ENCODE assay signal across 23 mouse cellular contexts in genomic region chr2:22294447-22294738, GRCm38 (mm10).
DNase-seq lines count a peak whose midpoint lies in the region; ATAC-seq and TF ChIP-seq lines count a peak whose summit lies in the region.
"Had no signal": no experiment of that assay in that cellular context is flagged by ENCODE, and none has a peak within 500 bp of the region (broad histone marks: within the 10 kb centered on the region; RNA-seq: fewer than 3 reads in every experiment).

No protein-coding gene starts in this region.

- H3K4me1 ChIP-seq in midbrain, embryonic 13.5 days (replicated peaks) = peaks cover 8% of the 10 kb centered on the region; the same call in 1 of the 2 replicates
- H3K4me1 ChIP-seq in midbrain, embryonic 10.5 days = no peaks in the 10 kb centered on the region
- H3K4me1 ChIP-seq in forebrain, embryonic 14.5 days (ENCODE audit: control insufficient read depth, insufficient read depth, low read length) = peaks cover 9% of the 10 kb centered on the region
- H3K4me1 ChIP-seq in hindbrain, postnatal 0 days (ENCODE audit: insufficient read depth, low read length) = peaks cover 6% of the 10 kb centered on the region; the same call in 1 of the 2 replicates
- H3K4me1 ChIP-seq: embryonic facial prominence, embryonic 12.5 days; megakaryocyte, embryonic 14.5 days had no signal

- DNase-seq in midbrain, embryonic 10.5 days (ENCODE audit: low spot score) = no peak
- DNase-seq in forebrain, embryonic 14.5 days (ENCODE audit: low spot score) = no peak
- no peak for DNase-seq in hindbrain, postnatal 0 days (ENCODE audit: low spot score)
- DNase-seq in heart, postnatal 14 days = no peak
- no peak for DNase-seq in cerebellum, postnatal 36 days
- DNase-seq in cerebellum, adult 9-11 months = no peak
- DNase-seq: adrenal gland, postnatal 14 days; B cell, adult 2 months; cerebellum, adult 11-12 months; cerebellum, postnatal 25 days; gastrocnemius, postnatal 14 days; heart, adult 2 months; heart, postnatal 4 days; kidney, postnatal 36 days; lung, adult 18-20 months; lung, postnatal 14 days; right cerebral cortex, adult 18-20 months had no signal

- H3K4me2 ChIP-seq in midbrain, embryonic 13.5 days (replicated peaks) = no peak overlapping the region
- peak overlapping the region; percentile 14; the same call in 1 of the 2 replicates for H3K4me2 ChIP-seq in forebrain, embryonic 14.5 days (ENCODE audit: low read length)
- H3K4me2 ChIP-seq in hindbrain, postnatal 0 days (ENCODE audit: low read depth, low read length) = no peak overlapping the region
- H3K4me2 ChIP-seq: embryonic facial prominence, embryonic 12.5 days; liver, embryonic 11.5 days had no signal

- peak overlapping the region; percentile 72; the same call in 1 of the 2 replicates for H3K27ac ChIP-seq in midbrain, embryonic 13.5 days
- H3K27ac ChIP-seq in midbrain, embryonic 10.5 days (replicated peaks) = no peak overlapping the region
- H3K27ac ChIP-seq in forebrain, embryonic 14.5 days (ENCODE audit: low read depth, low read length) = peak overlapping the region; percentile 79
- H3K27ac ChIP-seq in hindbrain, postnatal 0 days = 0 out of 2 replicates have a peak overlapping the region, but pooled peaks have one; percentile 68
- H3K27ac ChIP-seq: embryonic facial prominence, embryonic 12.5 days; heart, adult 2 months had no signal

- 11% methylated on average over 2 of the region's 2 CpGs for WGBS in midbrain, embryonic 13.5 days
- WGBS in midbrain, embryonic 10.5 days = 31% methylated on average over 2 of the region's 2 CpGs
- WGBS in forebrain, embryonic 14.5 days = 3% methylated on average over 2 of the region's 2 CpGs
- 6% methylated on average over 2 of the region's 2 CpGs for WGBS in hindbrain, postnatal 0 days

- H3K9ac ChIP-seq in midbrain, embryonic 13.5 days (replicated peaks) = no peak overlapping the region
- H3K9ac ChIP-seq in forebrain, embryonic 14.5 days (ENCODE audit: low read length) = no peak overlapping the region
- no peak overlapping the region for H3K9ac ChIP-seq in hindbrain, postnatal 0 days (replicated peaks; ENCODE audit: low read length)
- H3K9ac ChIP-seq: embryonic facial prominence, embryonic 12.5 days had no signal

- ATAC-seq in midbrain, embryonic 13.5 days = no peak
- peak; percentile 1; the same call in 1 of the 2 replicates for ATAC-seq in forebrain, embryonic 14.5 days
- no peak for ATAC-seq in hindbrain, postnatal 0 days
- ATAC-seq: intestine, embryonic 16.5 days had no signal

- H3K9me3 ChIP-seq in midbrain, embryonic 13.5 days = no peaks in the 10 kb centered on the region
- no peaks in the 10 kb centered on the region for H3K9me3 ChIP-seq in midbrain, embryonic 10.5 days (replicated peaks)
- no peaks in the 10 kb centered on the region for H3K9me3 ChIP-seq in forebrain, embryonic 14.5 days (replicated peaks; ENCODE audit: control insufficient read depth, low read length)
- H3K9me3 ChIP-seq in hindbrain, postnatal 0 days (ENCODE audit: low read length) = no peaks in the 10 kb centered on the region
- H3K9me3 ChIP-seq: embryonic facial prominence, embryonic 12.5 days; megakaryocyte, embryonic 14.5 days had no signal

- TF ChIP-seq CTCF in hindbrain, postnatal 0 days (IDR thresholded peaks at IDR 0.05; ENCODE audit: low read depth) = no peak

- H3K36me3 ChIP-seq in midbrain, embryonic 13.5 days = no peaks in the 10 kb centered on the region
- H3K36me3 ChIP-seq in midbrain, embryonic 10.5 days = no peaks in the 10 kb centered on the region
- no peaks in the 10 kb centered on the region for H3K36me3 ChIP-seq in forebrain, embryonic 14.5 days (ENCODE audit: control insufficient read depth, insufficient read depth, low read length)
- no peaks in the 10 kb centered on the region for H3K36me3 ChIP-seq in hindbrain, postnatal 0 days (ENCODE audit: insufficient read depth, low read length)
- H3K36me3 ChIP-seq: embryonic facial prominence, embryonic 12.5 days had no signal

- intact Hi-C loops in heart, postnatal 14 days (cut with DNase I) = no loop called here

- no peaks in the 10 kb centered on the region; the same call in 1 of the 2 replicates for H3K27me3 ChIP-seq in midbrain, embryonic 13.5 days
- no peaks in the 10 kb centered on the region for H3K27me3 ChIP-seq in midbrain, embryonic 10.5 days (ENCODE audit: low read depth, poor library complexity, severe bottlenecking)
- H3K27me3 ChIP-seq in forebrain, embryonic 14.5 days (replicated peaks; ENCODE audit: control insufficient read depth, insufficient read depth, low read length) = no peaks in the 10 kb centered on the region
- H3K27me3 ChIP-seq in hindbrain, postnatal 0 days (ENCODE audit: insufficient read depth, low read length) = no peaks in the 10 kb centered on the region
- H3K27me3 ChIP-seq: embryonic facial prominence, embryonic 12.5 days; megakaryocyte, embryonic 14.5 days had no signal

- no peak overlapping the region for H3K4me3 ChIP-seq in midbrain, embryonic 13.5 days (replicated peaks)
- no peak overlapping the region for H3K4me3 ChIP-seq in midbrain, embryonic 10.5 days
- H3K4me3 ChIP-seq in forebrain, embryonic 14.5 days (ENCODE audit: low read depth, low read length) = no peak overlapping the region
- no peak overlapping the region for H3K4me3 ChIP-seq in hindbrain, postnatal 0 days (ENCODE audit: low read length)
- H3K4me3 ChIP-seq: embryonic facial prominence, embryonic 12.5 days; erythroblast, embryonic 14.5 days; heart, adult 2 months; megakaryocyte, embryonic 14.5 days had no signal
